Mouse (Mus musculus): ENCODE measurements around the gene Zfp37. TPM values are rescaled to one million over a fixed set of nuclear protein-coding genes. Genes with fewer than 3 reads are reported as not detected.
A peak's percentile ranks its signal among the peaks of the same experiment; 100 is the strongest.
"Not testable (repeated sequence)": the region's sequence is repeated elsewhere in the genome, so short reads cannot be mapped to it uniquely, and the experiment has no call there.

The Zfp37 gene
- total and polyA plus RNA-seq, 3 experiments, result not detected

DNA sequence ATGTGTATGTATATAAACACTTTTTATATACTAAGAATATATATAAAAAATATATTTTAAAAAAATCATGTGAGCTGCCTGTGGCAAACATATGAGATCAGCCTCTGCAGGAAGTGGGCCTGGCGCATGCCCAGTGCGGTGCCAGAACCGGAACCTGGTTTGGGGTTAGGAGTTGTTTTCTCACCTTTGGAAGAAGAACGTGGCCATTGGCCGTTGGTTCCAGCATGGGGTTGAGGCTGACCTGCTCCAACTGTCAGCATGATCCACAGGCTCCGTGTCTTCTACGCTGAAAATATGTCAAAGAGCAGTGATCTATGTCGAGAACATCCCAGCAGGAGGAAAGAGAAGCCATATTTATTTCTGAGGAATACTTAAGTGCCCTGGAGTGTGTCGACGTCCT, 43.1 kb upstream of the Zfp37 start:
- in situ Hi-C loops (cut with MboI; ENCODE audit: low pct_ligation_motif_present, low pct_unique_long_range_greater_than_20kb, low sequenced_read_pairs), result no loop called here
- dilution Hi-C loops (cut with MboI; ENCODE audit: extremely low pct_ligation_motif_present, extremely low pct_unique_long_range_greater_than_20kb, low sequenced_read_pairs), result no loop called here
- Histone ChIP-seq H3K4me2 (ENCODE audit: insufficient read depth, low read depth, poor library complexity, severe bottlenecking) (no peak overlapping the region), H3K9ac (ENCODE audit: insufficient read depth, low read depth) (no peak overlapping the region), H3K27me3 (replicated peaks) (no peaks in the 10 kb centered on the region), H3K4me3 (replicated peaks in 1 of 3; ENCODE audit: low read depth in 2 of 3, low read length in 2 of 3, poor library complexity in 1 of 3) (no peak overlapping the region), H3K4me1 (ENCODE audit: control insufficient read depth in 1 of 2, insufficient read depth in 2 of 2) (0 out of 4 replicates have a peak, but pooled peaks cover 0 to 2% of the 10 kb centered on the region in 2 experiments), H3K36me3 (replicated peaks in 1 of 2; ENCODE audit: control insufficient read depth in 1 of 2, insufficient read depth in 1 of 2, low read length in 1 of 2) (no peaks in the 10 kb centered on the region), H3K27ac (ENCODE audit: insufficient read depth, low read depth) (no peak overlapping the region), H3K79me2 (replicated peaks; ENCODE audit: control insufficient read depth, extremely low read depth, insufficient read depth, poor library complexity, severe bottlenecking) (no peaks in the 10 kb centered on the region), H3K9me3 (replicated peaks; ENCODE audit: low read length) (no peaks in the 10 kb centered on the region)
- DNase-seq (ENCODE audit: extremely low read depth), result no peak
- TF ChIP-seq CHD2 (IDR thresholded peaks at IDR 0.05; ENCODE audit: low read length), result no peak
- no peak for TF ChIP-seq ZC3H11A (IDR thresholded peaks at IDR 0.05; ENCODE audit: low read depth, low read length)
- no peak for TF ChIP-seq MEF2A (IDR thresholded peaks at IDR 0.05; ENCODE audit: borderline replicate concordance, low read depth, low read length)
- no peak for TF ChIP-seq MXI1 (IDR thresholded peaks at IDR 0.05; ENCODE audit: low read depth, low read length)
- TF ChIP-seq ZMIZ1 (IDR thresholded peaks at IDR 0.05; ENCODE audit: low read depth, low read length), result no peak

DNA sequence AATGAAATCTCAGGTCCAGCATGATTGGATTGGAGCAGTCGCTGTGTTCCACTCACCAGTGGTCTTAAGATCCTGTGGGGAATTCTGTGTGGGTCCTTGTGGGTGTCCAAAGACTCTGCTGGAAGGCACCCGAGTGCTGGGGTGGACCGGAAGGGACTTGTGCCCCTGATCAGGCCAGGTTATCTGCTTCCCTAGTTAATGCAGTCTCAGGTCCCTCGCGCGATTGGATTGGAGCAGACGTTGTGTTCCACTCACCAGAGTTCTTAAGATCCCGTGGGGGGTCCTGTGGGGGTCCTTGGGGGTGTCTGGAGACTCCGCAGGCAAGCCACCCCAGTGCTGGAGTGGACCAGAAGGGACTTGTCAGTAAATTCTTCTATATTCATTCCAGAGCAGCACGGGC, 41.8 kb upstream of the Zfp37 start:
- H3K4me2 ChIP-seq (ENCODE audit: insufficient read depth, low read depth, poor library complexity, severe bottlenecking), result no peak overlapping the region
- no peaks in the 10 kb centered on the region for H3K79me2 ChIP-seq (replicated peaks; ENCODE audit: control insufficient read depth, extremely low read depth, insufficient read depth, poor library complexity, severe bottlenecking)
- no peak overlapping the region for H3K9ac ChIP-seq (ENCODE audit: insufficient read depth, low read depth)
- no peaks in the 10 kb centered on the region for H3K9me3 ChIP-seq (replicated peaks; ENCODE audit: low read length)
- no peaks in the 10 kb centered on the region for H3K36me3 ChIP-seq (replicated peaks in 1 of 2; ENCODE audit: control insufficient read depth in 1 of 2, insufficient read depth in 1 of 2, low read length in 1 of 2)
- dilution Hi-C loops (cut with MboI; ENCODE audit: extremely low pct_ligation_motif_present, extremely low pct_unique_long_range_greater_than_20kb, low sequenced_read_pairs) (no loop called here), in situ Hi-C loops (cut with MboI; ENCODE audit: low pct_ligation_motif_present, low pct_unique_long_range_greater_than_20kb, low sequenced_read_pairs) (no loop called here)
- no peak overlapping the region for H3K4me3 ChIP-seq (replicated peaks in 1 of 3; ENCODE audit: low read depth in 2 of 3, low read length in 2 of 3, poor library complexity in 1 of 3)
- no peak overlapping the region for H3K27ac ChIP-seq (ENCODE audit: insufficient read depth, low read depth)
- no peaks in the 10 kb centered on the region for H3K27me3 ChIP-seq (replicated peaks)
- TF ChIP-seq RAD21 (IDR thresholded peaks at IDR 0.05; ENCODE audit: low read depth, low read length) (no peak), CHD2 (IDR thresholded peaks at IDR 0.05; ENCODE audit: low read length) (no peak), KAT2A (IDR thresholded peaks at IDR 0.05; ENCODE audit: insufficient replicate concordance, low read length) (no peak), SIN3A (IDR thresholded peaks at IDR 0.05; ENCODE audit: low read length) (no peak)
- DNase-seq (ENCODE audit: extremely low read depth), result no peak
- H3K4me1 ChIP-seq (ENCODE audit: control insufficient read depth in 1 of 2, insufficient read depth in 2 of 2), result 0 out of 4 replicates have a peak, but pooled peaks cover 0 to 2% of the 10 kb centered on the region in 2 experiments

DNA sequence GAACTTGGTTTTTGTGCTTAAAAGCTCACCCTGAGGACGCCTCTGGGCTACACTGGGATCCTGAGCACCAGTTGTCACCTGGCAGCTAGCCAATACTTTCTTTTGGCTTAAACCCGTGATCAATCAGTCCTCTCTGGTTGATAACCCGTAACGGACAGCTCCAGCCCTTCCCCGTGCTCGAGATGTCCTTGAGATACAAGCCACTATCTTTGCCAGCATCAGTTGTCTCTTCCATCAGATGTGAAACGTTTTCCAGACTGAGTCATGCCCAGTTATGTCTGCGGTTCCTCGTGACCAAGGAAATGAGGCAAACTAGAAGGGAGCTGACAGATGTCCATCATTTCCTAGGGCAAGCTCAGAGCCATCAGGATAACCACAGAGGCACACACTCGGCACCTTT, 36.3 kb upstream of the Zfp37 start:
- H3K4me2 ChIP-seq (ENCODE audit: insufficient read depth, low read depth, poor library complexity, severe bottlenecking), result no peak overlapping the region
- H3K27ac ChIP-seq (ENCODE audit: insufficient read depth, low read depth), result no peak overlapping the region
- H3K79me2 ChIP-seq (replicated peaks; ENCODE audit: control insufficient read depth, extremely low read depth, insufficient read depth, poor library complexity, severe bottlenecking), result no peaks in the 10 kb centered on the region
- no peaks in the 10 kb centered on the region for H3K36me3 ChIP-seq (replicated peaks in 1 of 2; ENCODE audit: control insufficient read depth in 1 of 2, insufficient read depth in 1 of 2, low read length in 1 of 2)
- TF ChIP-seq TCF12 (IDR thresholded peaks at IDR 0.05; ENCODE audit: low read depth, low read length), result no peak
- no peak for TF ChIP-seq JUND (conservative IDR thresholded peaks at IDR 0.05; ENCODE audit: low read depth, low read length)
- TF ChIP-seq SMC3 (IDR thresholded peaks at IDR 0.05; ENCODE audit: low read depth, low read length), result no peak
- TF ChIP-seq USF1 (IDR thresholded peaks at IDR 0.05; ENCODE audit: low read depth, low read length), result no peak
- TF ChIP-seq TBP (conservative IDR thresholded peaks at IDR 0.05; ENCODE audit: low read depth, low read length), result no peak
- TF ChIP-seq EP300 (IDR thresholded peaks at IDR 0.05; ENCODE audit: low read length), result no peak
- no peak for TF ChIP-seq BHLHE40 (IDR thresholded peaks at IDR 0.05; ENCODE audit: low read depth, low read length)
- no peak for TF ChIP-seq ZNF384 (IDR thresholded peaks at IDR 0.05; ENCODE audit: low read depth, low read length)
- no peak for TF ChIP-seq CTCF (conservative IDR thresholded peaks at IDR 0.05 in 1 of 2, IDR thresholded peaks at IDR 0.05 in 1 of 2; ENCODE audit: low read depth in 2 of 2, low read length in 2 of 2)
- TF ChIP-seq RAD21 (IDR thresholded peaks at IDR 0.05; ENCODE audit: low read depth, low read length), result no peak
- TF ChIP-seq CHD1 (IDR thresholded peaks at IDR 0.05; ENCODE audit: low read depth, low read length), result no peak
- no peak for TF ChIP-seq MXI1 (IDR thresholded peaks at IDR 0.05; ENCODE audit: low read depth, low read length)
- TF ChIP-seq ZC3H11A (IDR thresholded peaks at IDR 0.05; ENCODE audit: low read depth, low read length), result no peak
- no peak for TF ChIP-seq MAX (IDR thresholded peaks at IDR 0.05; ENCODE audit: low read length)
- TF ChIP-seq RCOR1 (conservative IDR thresholded peaks at IDR 0.05; ENCODE audit: low read depth, low read length), result no peak
- no peak for TF ChIP-seq POLR2AphosphoS2 (IDR thresholded peaks at IDR 0.05; ENCODE audit: low read depth, low read length)
- no peak for TF ChIP-seq POLR2A (IDR thresholded peaks at IDR 0.05; ENCODE audit: low read depth, low read length)
- dilution Hi-C loops (cut with MboI; ENCODE audit: extremely low pct_ligation_motif_present, extremely low pct_unique_long_range_greater_than_20kb, low sequenced_read_pairs) (no loop called here), in situ Hi-C loops (cut with MboI; ENCODE audit: low pct_ligation_motif_present, low pct_unique_long_range_greater_than_20kb, low sequenced_read_pairs) (no loop called here)
- DNase-seq (ENCODE audit: extremely low read depth), result no peak
- H3K9ac ChIP-seq (ENCODE audit: insufficient read depth, low read depth), result no peak overlapping the region
- no peak overlapping the region for H3K4me3 ChIP-seq (replicated peaks in 1 of 3; ENCODE audit: low read depth in 2 of 3, low read length in 2 of 3, poor library complexity in 1 of 3)
- no peaks in the 10 kb centered on the region for H3K27me3 ChIP-seq (replicated peaks)
- peaks cover 5 to 46% of the 10 kb centered on the region in 2 experiments for H3K4me1 ChIP-seq (ENCODE audit: control insufficient read depth in 1 of 2, insufficient read depth in 2 of 2)
- H3K9me3 ChIP-seq (replicated peaks; ENCODE audit: low read length), result no peaks in the 10 kb centered on the region

DNA sequence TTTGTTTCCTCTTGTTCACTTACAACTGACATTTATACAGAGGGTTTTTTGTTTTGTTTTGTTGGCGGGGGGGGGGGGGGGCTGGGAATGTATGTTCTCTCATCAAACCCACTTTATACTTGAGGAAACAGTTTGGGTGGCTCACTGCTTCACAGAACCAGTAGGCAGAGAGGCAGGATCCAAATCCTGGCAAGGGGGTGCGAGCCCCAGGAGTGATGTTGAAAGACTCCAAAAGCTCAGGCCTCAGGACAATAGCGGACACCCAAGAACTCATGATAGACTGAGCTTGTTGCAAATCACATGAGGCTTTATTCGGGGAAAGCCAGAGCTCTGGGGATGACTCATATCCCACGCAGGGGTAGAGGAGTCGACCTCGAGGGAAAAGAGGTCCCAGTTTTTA, 35.2 kb upstream of the Zfp37 start:
- peaks cover 5 to 49% of the 10 kb centered on the region in 2 experiments for H3K4me1 ChIP-seq (ENCODE audit: control insufficient read depth in 1 of 2, insufficient read depth in 2 of 2)
- H3K27ac ChIP-seq (ENCODE audit: insufficient read depth, low read depth); dilution Hi-C loops (cut with MboI; ENCODE audit: extremely low pct_ligation_motif_present, extremely low pct_unique_long_range_greater_than_20kb, low sequenced_read_pairs); H3K27me3 ChIP-seq (replicated peaks); H3K4me3 ChIP-seq (replicated peaks in 1 of 3; ENCODE audit: low read depth in 2 of 3, low read length in 2 of 3, poor library complexity in 1 of 3); in situ Hi-C loops (cut with MboI; ENCODE audit: low pct_ligation_motif_present, low pct_unique_long_range_greater_than_20kb, low sequenced_read_pairs); DNase-seq (ENCODE audit: extremely low read depth); H3K9me3 ChIP-seq (replicated peaks; ENCODE audit: low read length); H3K9ac ChIP-seq (ENCODE audit: insufficient read depth, low read depth); H3K79me2 ChIP-seq (replicated peaks; ENCODE audit: control insufficient read depth, extremely low read depth, insufficient read depth, poor library complexity, severe bottlenecking); H3K36me3 ChIP-seq (replicated peaks in 1 of 2; ENCODE audit: control insufficient read depth in 1 of 2, insufficient read depth in 1 of 2, low read length in 1 of 2): not testable (repeated sequence)
- peak overlapping the region; percentile 31; the same call in 1 of the 2 replicates for H3K4me2 ChIP-seq (ENCODE audit: insufficient read depth, low read depth, poor library complexity, severe bottlenecking)
